Mouse (Mus musculus): Measurements from ENCODE around the gene Xpnpep1.

Xpnpep1 gene

DNA sequence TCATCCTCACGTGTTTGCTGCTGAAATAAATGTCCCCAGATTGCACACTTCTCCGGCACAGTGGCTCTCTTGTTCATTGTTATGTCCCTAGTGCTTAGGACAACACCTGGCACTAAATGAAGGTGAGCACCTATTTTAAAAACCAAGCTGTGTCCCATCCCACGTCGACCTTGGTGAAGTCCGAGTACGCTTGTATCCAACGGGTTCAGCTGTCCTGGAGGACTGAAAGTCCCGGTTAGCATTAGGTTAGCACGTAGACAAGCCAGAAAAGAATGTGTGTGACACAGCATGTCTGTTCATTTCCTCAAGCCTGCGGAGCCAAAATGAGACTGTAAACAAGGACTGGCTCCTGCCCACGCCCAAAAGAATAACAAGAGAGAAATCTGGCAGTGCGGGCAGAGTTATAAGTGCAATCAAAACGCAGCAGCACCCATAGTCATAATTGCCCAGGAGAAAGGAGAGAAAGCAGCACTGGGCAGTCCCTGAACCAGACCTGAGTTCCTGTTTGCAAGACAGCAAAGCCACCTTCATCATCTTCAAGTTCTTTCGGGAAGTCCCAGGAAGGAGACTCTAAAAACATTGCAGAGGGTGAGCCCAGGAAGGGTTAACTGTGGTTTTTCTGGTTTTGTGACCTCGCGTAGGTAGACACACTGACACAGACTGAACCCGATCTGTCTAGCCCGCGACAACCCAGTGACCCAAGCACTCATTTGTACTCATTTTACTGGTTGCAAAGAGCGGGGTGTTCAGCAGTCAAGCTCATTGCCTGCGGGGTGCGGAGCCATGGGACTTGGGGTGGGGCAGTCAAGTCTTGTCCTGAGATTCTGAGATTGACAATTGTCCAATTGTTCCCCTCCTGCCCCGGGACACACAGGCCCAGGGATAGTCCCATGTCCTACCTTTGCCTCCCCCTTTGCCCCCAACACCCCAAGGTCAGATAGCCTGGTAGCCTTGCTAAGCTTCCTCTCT is at the start of gene Xpnpep1:
Xpnpep1 (minus strand) TSS at position 51 of the 969 bp plus-strand sequence.
- DNase-seq, result peak; percentile 35

- peak; percentile 68 for DNase-seq
Measured at GRCm38 (mm10) chr19:53087268-53088143, 47.5 kb upstream of the Xpnpep1 start.

DNA sequence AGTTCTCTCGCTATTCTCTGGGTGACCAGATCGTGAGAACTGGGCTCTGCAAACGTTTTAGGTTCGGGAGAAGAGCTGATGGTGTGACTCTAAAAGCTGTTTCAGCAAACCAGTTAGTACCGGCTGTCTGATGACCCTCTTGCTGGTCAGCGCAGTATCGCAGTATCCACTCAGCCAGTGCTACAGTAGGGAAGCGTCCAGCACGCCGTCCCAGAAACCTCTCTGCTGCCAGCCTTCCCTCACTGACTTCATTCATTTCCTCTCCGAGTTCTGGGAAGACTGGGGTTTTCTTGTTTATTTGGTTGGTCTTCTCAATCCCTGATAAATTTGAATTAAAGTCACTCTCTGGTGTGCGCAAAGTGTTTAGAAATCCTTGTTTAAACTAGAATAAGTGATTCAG is 46.8 kb upstream of the Xpnpep1 start:
- peak; percentile 61 for DNase-seq

DNA sequence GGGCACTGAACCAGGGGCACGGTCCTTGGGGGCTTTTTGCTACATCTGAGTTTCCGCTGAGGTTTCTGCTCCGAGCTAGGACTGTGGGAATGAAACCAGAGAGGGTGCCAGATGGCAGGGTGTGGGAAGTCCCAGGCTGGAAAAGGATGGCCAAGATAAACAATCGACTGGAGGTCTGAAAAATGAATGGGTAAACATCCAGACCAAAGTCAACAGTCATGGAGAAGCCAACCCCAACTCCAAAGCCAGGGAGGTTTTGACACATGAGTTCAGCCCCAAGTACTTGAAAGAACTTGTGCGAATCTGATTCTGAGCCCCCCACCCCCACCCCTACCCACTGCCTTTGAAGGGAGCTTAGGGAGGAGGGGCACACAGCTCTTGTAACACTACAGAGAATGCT is 44.7 kb upstream of the Xpnpep1 start:
- peak; percentile 66 for DNase-seq

GRCm38 (mm10) chr19:53082862-53083261 is 42.8 kb upstream of the Xpnpep1 start:
- DNase-seq, result no peak

- DNase-seq, result no peak
Measured at GRCm38 (mm10) chr19:53081339-53081738, 41.3 kb upstream of the Xpnpep1 start.

- DNase-seq, result peak; percentile 32
Measured at GRCm38 (mm10) chr19:53080921-53081320, 40.9 kb upstream of the Xpnpep1 start.

GRCm38 (mm10) chr19:53080487-53080886 is 40.5 kb upstream of the Xpnpep1 start:
- no peak for DNase-seq

DNA sequence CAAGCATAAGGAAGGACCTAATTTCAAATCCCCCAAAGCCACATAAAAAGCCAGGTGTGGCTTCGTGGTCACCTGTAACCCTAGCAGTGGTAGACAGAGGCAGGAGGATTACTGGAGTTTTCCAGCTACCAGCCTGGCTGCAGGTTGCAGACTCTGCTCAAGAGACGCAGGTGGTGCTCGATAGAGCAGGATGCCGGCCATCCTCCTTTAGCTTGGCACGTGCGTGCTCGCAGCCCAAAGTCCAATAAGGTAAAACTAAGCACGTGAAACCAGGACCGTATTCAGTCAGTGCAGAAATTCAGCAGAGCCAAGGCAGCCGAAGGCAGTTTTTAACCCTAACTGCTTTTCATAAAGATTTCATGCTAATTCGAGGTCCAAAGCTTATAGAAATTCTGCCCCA is 40.0 kb upstream of the Xpnpep1 start:
- DNase-seq, result peak; percentile 49

- no peak for DNase-seq
Measured at GRCm38 (mm10) chr19:53078271-53079085, 38.5 kb upstream of the Xpnpep1 start.

DNA sequence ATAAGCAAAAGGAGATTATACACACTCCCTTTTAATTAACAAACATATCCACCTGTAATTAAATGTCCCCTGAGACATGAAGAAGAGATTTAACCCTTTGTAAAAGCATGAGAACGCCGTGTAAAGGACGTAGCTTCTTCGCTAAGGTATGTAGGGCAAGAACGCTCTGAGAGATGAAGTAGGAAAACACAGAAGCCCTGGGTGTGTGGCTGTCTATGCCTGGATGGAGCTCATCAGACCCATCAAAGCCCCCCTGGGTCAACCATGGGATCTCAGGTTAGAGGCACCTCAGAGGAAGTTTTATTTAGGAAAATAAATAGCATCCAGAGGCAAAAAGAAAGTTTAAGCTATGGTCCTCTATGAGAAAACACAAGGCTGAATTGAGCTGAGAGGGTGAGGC is 37.3 kb upstream of the Xpnpep1 start:
- no peak for DNase-seq

DNA sequence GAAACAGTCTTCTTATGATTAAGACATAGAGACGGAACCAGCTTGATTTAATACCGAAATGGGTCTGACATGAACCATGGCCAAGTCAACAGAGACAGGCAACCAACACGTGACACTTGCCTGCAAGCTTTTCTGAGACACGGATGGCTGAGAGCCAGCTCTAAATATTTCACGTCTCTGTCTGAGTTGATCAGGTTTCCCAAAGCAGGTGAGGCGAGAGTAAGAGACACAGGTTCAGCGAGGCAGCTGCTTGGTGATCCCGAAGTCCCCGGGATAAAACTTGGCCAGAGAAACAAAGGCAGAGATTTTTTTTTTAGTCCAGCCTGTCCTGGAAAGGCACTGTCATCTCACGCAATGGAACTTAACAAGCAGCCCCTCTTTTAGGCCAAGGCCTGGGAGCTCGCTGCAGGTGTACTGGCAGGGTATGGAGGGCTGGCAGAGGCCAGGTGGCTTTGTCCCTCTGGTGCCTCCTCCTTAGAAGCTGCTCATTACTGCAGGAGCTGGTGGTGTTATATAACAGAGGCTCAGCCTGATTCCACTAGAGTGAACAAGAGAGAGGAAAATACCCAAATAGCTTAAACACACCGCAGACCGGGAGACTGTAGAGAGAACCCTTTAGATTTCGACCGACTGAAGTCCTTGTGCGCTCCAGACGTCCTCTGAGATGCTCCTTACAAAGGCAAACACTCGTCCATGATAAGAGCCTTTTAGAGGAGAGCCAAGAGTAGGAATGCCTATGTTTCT is 36.4 kb upstream of the Xpnpep1 start:
- peak; percentile 46 for DNase-seq

- DNase-seq, result no peak
Measured at GRCm38 (mm10) chr19:53075896-53076237, 35.9 kb upstream of the Xpnpep1 start.

- peak; percentile 83 for DNase-seq
Measured at GRCm38 (mm10) chr19:53074899-53075722, 35.1 kb upstream of the Xpnpep1 start.

- no peak for DNase-seq
Measured at GRCm38 (mm10) chr19:53073521-53073920, 33.5 kb upstream of the Xpnpep1 start.

DNA sequence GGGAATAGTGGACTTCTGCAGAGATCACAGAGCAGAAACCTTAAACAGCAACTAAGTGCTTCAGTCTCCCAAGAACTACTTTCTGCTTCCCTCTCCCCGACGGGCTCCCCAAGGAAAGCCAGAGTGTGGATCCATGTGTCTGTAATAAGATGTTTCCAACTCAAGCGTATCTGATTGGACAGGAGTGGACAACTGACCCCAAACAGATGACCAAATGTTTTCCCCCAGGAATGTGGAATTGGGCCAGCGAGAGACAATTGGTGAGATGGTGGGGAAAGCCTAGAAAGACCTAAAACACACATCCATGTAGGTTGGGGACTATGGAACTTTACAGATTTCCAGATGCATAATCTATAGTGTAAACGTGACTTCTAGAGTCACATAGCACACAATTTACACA is 32.4 kb upstream of the Xpnpep1 start:
- no peak for DNase-seq

DNA sequence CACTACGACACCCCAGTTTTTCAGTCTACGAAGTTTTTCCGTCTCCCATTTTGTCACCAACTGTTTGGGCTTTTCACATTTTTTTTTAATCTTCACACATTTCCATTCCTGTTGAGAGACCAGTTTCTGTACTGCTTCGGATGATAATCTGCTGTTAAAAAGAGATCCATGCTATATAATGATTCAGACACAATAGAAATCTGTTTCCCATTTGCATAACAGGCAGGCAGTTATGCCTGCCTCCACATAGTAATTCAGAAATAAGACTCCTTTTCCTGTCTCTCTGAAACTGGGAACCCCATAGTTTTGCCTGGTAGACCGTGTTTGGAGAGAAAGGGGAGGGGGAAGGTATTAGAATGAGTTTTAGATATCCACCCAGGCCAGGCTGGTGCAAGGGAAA is 31.6 kb upstream of the Xpnpep1 start:
- no peak for DNase-seq

DNA sequence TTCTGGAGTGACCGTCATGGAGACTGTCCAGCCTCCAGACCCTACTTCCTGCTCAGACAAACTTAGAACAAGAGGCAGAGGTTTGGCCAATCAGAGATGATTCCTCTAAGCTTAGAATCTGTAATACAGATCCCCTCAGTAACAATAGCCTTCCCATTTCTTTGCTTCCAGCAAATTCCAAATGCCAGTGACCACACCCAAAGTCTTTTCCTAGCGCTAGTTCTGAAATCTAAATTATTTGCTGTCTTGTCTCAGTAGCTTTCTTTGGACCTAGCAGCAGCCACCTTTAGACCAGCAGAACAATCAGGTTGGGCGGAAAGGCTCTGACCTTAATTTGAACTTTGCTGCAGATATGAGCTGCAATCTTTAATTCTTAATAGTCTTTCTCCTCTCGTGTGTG is 30.9 kb upstream of the Xpnpep1 start:
- DNase-seq, result no peak

DNA sequence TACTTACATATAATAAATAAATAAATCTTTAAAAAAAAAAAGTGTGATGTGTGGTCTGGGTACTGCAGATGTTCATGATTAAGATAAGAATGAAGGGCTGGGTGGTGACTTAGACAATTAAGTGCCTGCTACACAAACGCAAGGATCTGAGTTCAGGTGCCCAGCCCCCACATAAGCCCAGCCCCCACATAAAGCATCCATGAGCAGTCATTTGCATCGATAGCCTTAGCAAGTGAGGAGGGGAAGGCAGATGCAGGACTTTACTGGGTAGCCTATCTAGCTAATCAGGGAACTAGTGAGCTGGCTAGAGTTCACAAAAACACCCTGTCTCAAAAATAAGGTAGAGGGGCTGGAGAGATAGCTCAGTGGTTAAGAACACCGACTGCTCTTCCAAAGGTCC is 29.4 kb upstream of the Xpnpep1 start:
- DNase-seq, result no peak

- DNase-seq, result peak; percentile 73
Measured at GRCm38 (mm10) chr19:53066934-53067333, 26.9 kb upstream of the Xpnpep1 start.

DNA sequence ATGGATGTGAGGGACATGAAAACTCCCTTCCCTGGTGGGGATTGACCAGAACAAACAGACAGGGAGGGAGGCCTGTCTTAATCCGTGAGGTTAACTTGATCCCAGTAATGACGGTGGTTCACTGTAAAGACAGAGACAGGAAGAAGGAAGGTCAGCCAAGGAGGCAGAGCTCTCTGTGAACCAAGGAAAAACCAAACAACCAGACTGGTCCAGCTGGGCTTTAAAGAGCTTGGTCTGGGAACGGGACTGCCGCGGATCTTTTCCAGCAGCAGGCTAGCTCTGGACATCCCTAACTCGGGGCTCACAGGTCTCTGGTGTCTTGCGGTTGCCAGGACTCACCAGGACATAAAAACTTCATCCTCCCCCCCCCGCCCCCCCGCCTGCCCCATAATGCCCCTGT is 26.5 kb upstream of the Xpnpep1 start:
- peak; percentile 53 for DNase-seq
